ENCODE assay signal across 8 mouse cellular contexts in genomic region chr11:61476786-61477382, GRCm38 (mm10). TPM values are rescaled to one million over a fixed set of nuclear protein-coding genes. Genes with fewer than 3 reads are reported as not detected.
DNase-seq lines count a peak whose midpoint lies in the region; ATAC-seq lines count a peak whose summit lies in the region.

No protein-coding gene starts in this region.

- H3K4me1 ChIP-seq in hindbrain, embryonic 13.5 days (replicated peaks): peaks cover 16% of the 10 kb centered on the region
- H3K4me1 ChIP-seq in limb, embryonic 15.5 days: peaks cover 21% of the 10 kb centered on the region

- no peaks in the 10 kb centered on the region for H3K9me3 ChIP-seq in hindbrain, embryonic 13.5 days
- no peaks in the 10 kb centered on the region for H3K9me3 ChIP-seq in limb, embryonic 15.5 days

- no peak for ATAC-seq in hindbrain, embryonic 13.5 days (ENCODE audit: low FRiP score)
- no peak for ATAC-seq in limb, embryonic 15.5 days (ENCODE audit: insufficient number of reproducible peaks, low FRiP score, low TSS enrichment, low read depth)

- no peaks in the 10 kb centered on the region for H3K27me3 ChIP-seq in hindbrain, embryonic 13.5 days
- no peaks in the 10 kb centered on the region for H3K27me3 ChIP-seq in limb, embryonic 15.5 days

- peak overlapping the region; percentile 30; the same call in 1 of the 2 replicates for H3K27ac ChIP-seq in hindbrain, embryonic 13.5 days
- H3K27ac ChIP-seq in limb, embryonic 15.5 days: 0 out of 2 replicates have a peak overlapping the region, but pooled peaks have one; percentile 69

- H3K9ac ChIP-seq in hindbrain, embryonic 13.5 days: peak overlapping the region; percentile 35; the same call in 1 of the 2 replicates
- no peak overlapping the region for H3K9ac ChIP-seq in limb, embryonic 15.5 days

- H3K4me2 ChIP-seq in hindbrain, embryonic 13.5 days: peak overlapping the region; percentile 42
- H3K4me2 ChIP-seq in limb, embryonic 15.5 days: peak overlapping the region; percentile 22; the same call in 1 of the 2 replicates

- WGBS in hindbrain, embryonic 13.5 days: 55% methylated on average over 12 of the region's 12 CpGs
- 33% methylated on average over 12 of the region's 12 CpGs for WGBS in limb, embryonic 15.5 days

- DNase-seq in heart, adult 11 months: peak; percentile 75
- no peak for DNase-seq in heart, postnatal 10 days
- DNase-seq in cerebellum, adult 8-10 months: peak; percentile 76
- DNase-seq in adrenal gland, adult 8-10 months: no peak
- DNase-seq in spleen, postnatal 10 days (ENCODE audit: low spot score in 2 of 2): no peak
- no peak for DNase-seq in left cerebral cortex, postnatal 25 days (ENCODE audit: low spot score in 2 of 2)

- no peaks in the 10 kb centered on the region for H3K36me3 ChIP-seq in hindbrain, embryonic 13.5 days
- no peaks in the 10 kb centered on the region for H3K36me3 ChIP-seq in limb, embryonic 15.5 days

- intact Hi-C loops in heart, postnatal 10 days (cut with DNase I): no loop called here
- intact Hi-C loops in left cerebral cortex, postnatal 25 days (cut with DNase I): no loop called here

- peak overlapping the region; percentile 14; the same call in 1 of the 2 replicates for H3K4me3 ChIP-seq in hindbrain, embryonic 13.5 days
- H3K4me3 ChIP-seq in limb, embryonic 15.5 days: peak overlapping the region; percentile 9

RNA-seq across cellular contexts. Expression of gene Mfap4, which starts 8.3 kb away (rescaled TPM):
- total RNA-seq in heart, postnatal 10 days (2021): 100 to 1,000 TPM; 112 to 142 TPM
- polyA plus RNA-seq in hindbrain, embryonic 13.5 days (2015; fragmentation: Nextera tagmentation; extraction: Ambion mirVana): 60.5 and 77.1 TPM in 2 replicates
- 540 and 575 TPM in 2 replicates for polyA plus RNA-seq in limb, embryonic 15.5 days (2015; fragmentation: Nextera tagmentation; extraction: Ambion mirVana)
- total RNA-seq in adrenal gland, adult 8-10 months (2022): 1 to 10 TPM; 3.4 to 5.8 (median 4.9) TPM
- total RNA-seq in left cerebral cortex, postnatal 25 days (2021): 1 to 10 TPM; 4.2 to 5.5 TPM

RNA-seq across cellular contexts. Expression of gene Mapk7, which starts 17.3 kb away (rescaled TPM):
- total RNA-seq in heart, postnatal 10 days (2021): 10 to 100 TPM; 11.7 to 12.0 TPM
- polyA plus RNA-seq in hindbrain, embryonic 13.5 days (2015; fragmentation: Nextera tagmentation; extraction: Ambion mirVana): 78.3 and 82.6 TPM in 2 replicates
- 59.4 and 65.0 TPM in 2 replicates for polyA plus RNA-seq in limb, embryonic 15.5 days (2015; fragmentation: Nextera tagmentation; extraction: Ambion mirVana)
- total RNA-seq in adrenal gland, adult 8-10 months (2022): 10 to 100 TPM; 15.2 to 22.1 (median 20.4) TPM
- 10 to 100 TPM; 19.1 to 26.9 TPM for total RNA-seq in left cerebral cortex, postnatal 25 days (2021)

RNA-seq across cellular contexts. Expression of gene Rnf112, which starts 23.0 kb away (rescaled TPM):
- under 1 TPM; 0.19 to 0.27 TPM for total RNA-seq in heart, postnatal 10 days (2021)
- polyA plus RNA-seq in hindbrain, embryonic 13.5 days (2015; fragmentation: Nextera tagmentation; extraction: Ambion mirVana): 12.2 and 13.6 TPM in 2 replicates
- polyA plus RNA-seq in limb, embryonic 15.5 days (2015; fragmentation: Nextera tagmentation; extraction: Ambion mirVana): 0.78 and 0.82 TPM in 2 replicates
- 1 to 10 TPM; 1.7 to 2.3 (median 2.0) TPM for total RNA-seq in adrenal gland, adult 8-10 months (2022)
- total RNA-seq in left cerebral cortex, postnatal 25 days (2021): 100 to 1,000 TPM; 296 to 321 TPM

RNA-seq across cellular contexts. Expression of gene B9d1, which starts 28.1 kb away (rescaled TPM):
- 10 to 100 TPM; 10.2 to 10.3 TPM for total RNA-seq in heart, postnatal 10 days (2021)
- polyA plus RNA-seq in hindbrain, embryonic 13.5 days (2015; fragmentation: Nextera tagmentation; extraction: Ambion mirVana): 41.0 and 43.4 TPM in 2 replicates
- 20.7 and 24.8 TPM in 2 replicates for polyA plus RNA-seq in limb, embryonic 15.5 days (2015; fragmentation: Nextera tagmentation; extraction: Ambion mirVana)
- 10 to 100 TPM; 16.5 to 31.6 (median 25.2) TPM for total RNA-seq in adrenal gland, adult 8-10 months (2022)
- total RNA-seq in left cerebral cortex, postnatal 25 days (2021): 10 to 100 TPM; 43.2 to 44.9 TPM

Comparison
In these comparisons a context has a peak if more than half of its experiments do, and no peak if none do; other contexts are left out.
1. DNase-seq: peak in heart, adult 11 months (single experiment) and cerebellum, adult 8-10 months (single experiment); none in heart, postnatal 10 days (0 of 2), adrenal gland, adult 8-10 months (single experiment), spleen, postnatal 10 days (0 of 2) and left cerebral cortex, postnatal 25 days (0 of 2).
2. RNA of gene Mfap4, which starts 8.3 kb away (total RNA-seq): 112 to 142 TPM in heart, postnatal 10 days; 3.4 to 5.8 TPM in adrenal gland, adult 8-10 months and 4.2 to 5.5 TPM in left cerebral cortex, postnatal 25 days; every median in the first group is over 10 times any median in the second.
3. RNA of gene Rnf112, which starts 23.0 kb away (total RNA-seq): 296 to 321 TPM in left cerebral cortex, postnatal 25 days; 1.7 to 2.3 TPM in adrenal gland, adult 8-10 months and 0.19 to 0.27 TPM in heart, postnatal 10 days; every median in the first group is over 10 times any median in the second.